Comparison of ENCODE assay signal across 20 mouse cellular contexts in the genomic region with DNA sequence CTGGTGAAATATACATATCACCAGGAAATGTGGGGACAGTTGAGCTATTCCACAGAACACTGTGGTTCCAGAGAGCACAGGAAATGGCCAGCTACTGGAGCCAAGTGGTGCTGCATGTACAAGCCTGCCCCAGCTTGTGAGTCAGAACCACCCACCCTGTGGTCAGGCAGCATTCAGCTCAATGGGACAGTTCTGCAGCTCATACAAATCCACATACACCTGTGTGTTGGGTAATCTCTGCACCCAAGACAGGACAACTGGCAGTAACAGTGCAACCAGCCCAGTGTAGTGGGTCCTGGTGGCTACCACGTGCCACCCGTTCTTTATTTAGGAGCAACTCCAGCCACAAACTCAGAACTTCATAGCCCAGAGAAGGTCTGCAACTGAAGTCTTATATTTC. TPM values are rescaled to one million over a fixed set of nuclear protein-coding genes. Genes with fewer than 3 reads are reported as not detected.
DNase-seq lines count a peak whose midpoint lies in the region; ATAC-seq lines count a peak whose summit lies in the region.
"Had no signal": no experiment of that assay in that cellular context is flagged by ENCODE, and none has a peak within 500 bp of the region (broad histone marks: within the 10 kb centered on the region; RNA-seq: fewer than 3 reads in every experiment).

No protein-coding gene starts in this region.

- no peaks in the 10 kb centered on the region for H3K27me3 ChIP-seq in kidney, embryonic 16.5 days (ENCODE audit: insufficient read depth, low read length)
- no peaks in the 10 kb centered on the region for H3K27me3 ChIP-seq in midbrain, embryonic 10.5 days (ENCODE audit: low read depth, poor library complexity, severe bottlenecking)
- H3K27me3 ChIP-seq: forebrain, embryonic 13.5 days; hindbrain, embryonic 12.5 days; limb, embryonic 15.5 days; midbrain, embryonic 13.5 days had no signal

- no peak overlapping the region for H3K4me3 ChIP-seq in kidney, embryonic 16.5 days (ENCODE audit: low read length)
- H3K4me3 ChIP-seq in midbrain, embryonic 10.5 days, result no peak overlapping the region
- H3K4me3 ChIP-seq: forebrain, embryonic 13.5 days; hindbrain, embryonic 12.5 days; left cerebral cortex, adult 2 months; limb, embryonic 15.5 days; midbrain, embryonic 13.5 days had no signal

- H3K4me1 ChIP-seq in kidney, embryonic 16.5 days (ENCODE audit: insufficient read depth, low read length), result no peaks in the 10 kb centered on the region
- H3K4me1 ChIP-seq in midbrain, embryonic 10.5 days, result no peaks in the 10 kb centered on the region
- H3K4me1 ChIP-seq: forebrain, embryonic 13.5 days; hindbrain, embryonic 12.5 days; midbrain, embryonic 13.5 days had no signal

- H3K4me2 ChIP-seq in kidney, embryonic 16.5 days (replicated peaks; ENCODE audit: low read depth, low read length), result no peak overlapping the region
- H3K4me2 ChIP-seq: forebrain, embryonic 13.5 days; hindbrain, embryonic 12.5 days; limb, embryonic 15.5 days; midbrain, embryonic 13.5 days had no signal

- H3K9ac ChIP-seq in kidney, embryonic 16.5 days (replicated peaks; ENCODE audit: low read length), result no peak overlapping the region
- H3K9ac ChIP-seq: forebrain, embryonic 13.5 days; hindbrain, embryonic 12.5 days; limb, embryonic 15.5 days; midbrain, embryonic 13.5 days had no signal

- no peak for ATAC-seq in kidney, embryonic 16.5 days (ENCODE audit: low FRiP score, low TSS enrichment)
- no peak for ATAC-seq in monocyte, adult 5-6 weeks (replicated peaks; ENCODE audit: insufficient number of reproducible peaks, low FRiP score, low TSS enrichment, poor library complexity, severe bottlenecking)
- ATAC-seq: activated CD4-positive, CD25-positive, alpha-beta regulatory T cell, adult 4 months; forebrain, embryonic 13.5 days; midbrain, embryonic 13.5 days had no signal

- 92% methylated on average over 2 of the region's 2 CpGs for WGBS in kidney, embryonic 16.5 days
- 84% methylated on average over 2 of the region's 2 CpGs for WGBS in midbrain, embryonic 10.5 days

- H3K36me3 ChIP-seq in kidney, embryonic 16.5 days (ENCODE audit: insufficient read depth, low read length), result peaks cover 35% of the 10 kb centered on the region
- peaks cover 86% of the 10 kb centered on the region for H3K36me3 ChIP-seq in midbrain, embryonic 10.5 days

- no peak overlapping the region for H3K27ac ChIP-seq in kidney, embryonic 16.5 days (ENCODE audit: low read length)
- H3K27ac ChIP-seq in midbrain, embryonic 10.5 days (replicated peaks), result no peak overlapping the region
- H3K27ac ChIP-seq: forebrain, embryonic 13.5 days; hindbrain, embryonic 12.5 days; left cerebral cortex, adult 2 months; limb, embryonic 15.5 days; midbrain, embryonic 13.5 days had no signal

- no peaks in the 10 kb centered on the region for H3K9me3 ChIP-seq in kidney, embryonic 16.5 days (ENCODE audit: low read length)
- no peaks in the 10 kb centered on the region for H3K9me3 ChIP-seq in midbrain, embryonic 10.5 days (replicated peaks)
- H3K9me3 ChIP-seq: forebrain, embryonic 13.5 days; G1E; hindbrain, embryonic 12.5 days; limb, embryonic 15.5 days; midbrain, embryonic 13.5 days had no signal

- DNase-seq in kidney, adult 9 months, result peak; percentile 14
- DNase-seq in urinary bladder, postnatal 36 days (ENCODE audit: low spot score in 2 of 2), result peak; percentile 56 to 70
- DNase-seq in urinary bladder, postnatal 25 days (ENCODE audit: low spot score), result no peak
- DNase-seq in fat pad, adult 2 months (ENCODE audit: extremely low read depth, low read depth, low spot score), result peak; percentile 52
- no peak for DNase-seq in midbrain, embryonic 10.5 days (ENCODE audit: low spot score)
- DNase-seq: cerebellum, adult 9-10 months; gastrocnemius, postnatal 25 days; right cerebral cortex, postnatal 14 days had no signal

RNA-seq across cellular contexts. Expression of a gene that starts 27.9 kb away (rescaled TPM):
- 13.0 and 13.6 TPM in 2 replicates for polyA plus RNA-seq in kidney, embryonic 16.5 days (2015; fragmentation: Nextera tagmentation; extraction: Ambion mirVana)
- total RNA-seq in monocyte, adult 5-6 weeks (2017), result 4.3 to 8.3 TPM (median 5.5 TPM) in 3 replicates
- polyA plus RNA-seq in midbrain, embryonic 10.5 days (2016; fragmentation: Nextera tagmentation; extraction: Ambion mirVana), result 16.2 and 18.1 TPM in 2 replicates

RNA-seq across cellular contexts. Expression of a gene that starts 29.0 kb away (rescaled TPM):
- 119 and 124 TPM in 2 replicates for polyA plus RNA-seq in kidney, embryonic 16.5 days (2015; fragmentation: Nextera tagmentation; extraction: Ambion mirVana)
- total RNA-seq in monocyte, adult 5-6 weeks (2017), result 5.6 to 17.7 TPM (median 6.0 TPM) in 3 replicates
- polyA plus RNA-seq in midbrain, embryonic 10.5 days (2016; fragmentation: Nextera tagmentation; extraction: Ambion mirVana), result 108 and 127 TPM in 2 replicates

RNA-seq across cellular contexts. Expression of a gene that starts 46.5 kb away (rescaled TPM):
- polyA plus RNA-seq in kidney, embryonic 16.5 days (2015; fragmentation: Nextera tagmentation; extraction: Ambion mirVana), result not detected in 2 replicates
- total RNA-seq in monocyte, adult 5-6 weeks (2017), result not detected in 3 replicates
- not detected in 2 replicates for polyA plus RNA-seq in midbrain, embryonic 10.5 days (2016; fragmentation: Nextera tagmentation; extraction: Ambion mirVana)
- total RNA-seq: gastrocnemius, postnatal 25 days; left cerebral cortex, adult 2 months had no signal
- polyA plus RNA-seq: activated CD4-positive, CD25-positive, alpha-beta regulatory T cell, adult 4 months; forebrain, embryonic 13.5 days; G1E; hindbrain, embryonic 12.5 days; large intestine, adult 2 months; midbrain, embryonic 13.5 days; neural tube, embryonic 14.5 days; stomach, embryonic 14.5 days had no signal

RNA-seq across cellular contexts. Expression of a gene that starts 50.3 kb away (rescaled TPM):
- 9.3 and 9.6 TPM in 2 replicates for polyA plus RNA-seq in kidney, embryonic 16.5 days (2015; fragmentation: Nextera tagmentation; extraction: Ambion mirVana)
- total RNA-seq in monocyte, adult 5-6 weeks (2017), result 1.5 to 5.2 TPM (median 1.7 TPM) in 3 replicates
- polyA plus RNA-seq in midbrain, embryonic 10.5 days (2016; fragmentation: Nextera tagmentation; extraction: Ambion mirVana), result 9.5 and 11.3 TPM in 2 replicates

Comparison
In these comparisons a context has a peak if more than half of its experiments do, and no peak if none do; other contexts are left out.
1. DNase-seq: peak in kidney, adult 9 months (single experiment), urinary bladder, postnatal 36 days (2 of 2) and fat pad, adult 2 months (single experiment); none in urinary bladder, postnatal 25 days (single experiment) and midbrain, embryonic 10.5 days (single experiment).